ENCODE assay signal across 9 mouse cellular contexts in genomic region chr11:68485206-68485942, GRCm38 (mm10). TPM values are rescaled to one million over a fixed set of nuclear protein-coding genes. Genes with fewer than 3 reads are reported as not detected.
A peak's percentile ranks its signal among the peaks of the same experiment; 100 is the strongest.
DNase-seq lines count a peak whose midpoint lies in the region; ATAC-seq and TF ChIP-seq lines count a peak whose summit lies in the region.
"Had no signal": no experiment of that assay in that cellular context is flagged by ENCODE, and none has a peak within 500 bp of the region (broad histone marks: within the 10 kb centered on the region; RNA-seq: fewer than 3 reads in every experiment).

No protein-coding gene starts in this region.

- H3K4me3 ChIP-seq in liver, postnatal 0 days (ENCODE audit: low read depth, low read length), result no peak overlapping the region
- H3K4me3 ChIP-seq in stomach, embryonic 15.5 days (replicated peaks), result no peak overlapping the region
- H3K4me3 ChIP-seq: limb, embryonic 13.5 days had no signal

- no peak overlapping the region for H3K27ac ChIP-seq in liver, postnatal 0 days (ENCODE audit: low read depth)
- no peak overlapping the region for H3K27ac ChIP-seq in stomach, embryonic 15.5 days
- H3K27ac ChIP-seq: limb, embryonic 13.5 days had no signal

- 0 out of 2 replicates have a peak, but pooled peaks cover 3% of the 10 kb centered on the region for H3K27me3 ChIP-seq in liver, postnatal 0 days (ENCODE audit: insufficient read depth, low read length)
- no peaks in the 10 kb centered on the region for H3K27me3 ChIP-seq in stomach, embryonic 15.5 days (replicated peaks)
- H3K27me3 ChIP-seq: limb, embryonic 13.5 days had no signal

- peak; percentile 86 for TF ChIP-seq CTCF in liver, postnatal 0 days (IDR thresholded peaks at IDR 0.05; ENCODE audit: low read depth)

- no peaks in the 10 kb centered on the region for H3K4me1 ChIP-seq in liver, postnatal 0 days (ENCODE audit: insufficient read depth)
- no peaks in the 10 kb centered on the region for H3K4me1 ChIP-seq in stomach, embryonic 15.5 days

- 24% methylated on average over 8 of the region's 8 CpGs for WGBS in liver, postnatal 0 days (ENCODE audit: insufficient replicate concordance)
- WGBS in stomach, embryonic 15.5 days, result 37% methylated on average over 8 of the region's 8 CpGs

- no peak for TF ChIP-seq EP300 in liver, postnatal 0 days (IDR thresholded peaks at IDR 0.05; ENCODE audit: low read depth)

- ATAC-seq in common myeloid progenitor, adult 5-6 weeks (replicated peaks; ENCODE audit: low read depth, poor library complexity, severe bottlenecking), result peak; percentile 84
- no peak for ATAC-seq in liver, postnatal 0 days
- peak; percentile 47; the same call in 1 of the 2 replicates for ATAC-seq in stomach, embryonic 15.5 days (ENCODE audit: insufficient read depth, low FRiP score, low read depth)

- no peak overlapping the region for H3K9ac ChIP-seq in liver, postnatal 0 days (replicated peaks)
- H3K9ac ChIP-seq in stomach, embryonic 15.5 days, result no peak overlapping the region
- H3K9ac ChIP-seq: limb, embryonic 13.5 days had no signal

- H3K9me3 ChIP-seq in liver, postnatal 0 days (ENCODE audit: low read length), result no peaks in the 10 kb centered on the region
- no peaks in the 10 kb centered on the region for H3K9me3 ChIP-seq in stomach, embryonic 15.5 days

- H3K4me2 ChIP-seq in liver, postnatal 0 days (ENCODE audit: low read depth, low read length), result no peak overlapping the region
- H3K4me2 ChIP-seq in stomach, embryonic 15.5 days, result no peak overlapping the region
- H3K4me2 ChIP-seq: limb, embryonic 13.5 days had no signal

- DNase-seq in adrenal gland, postnatal 14 days, result peak; percentile 37
- no peak for DNase-seq in adrenal gland, postnatal 4 days (ENCODE audit: low spot score in 2 of 2)
- DNase-seq in right cerebral cortex, postnatal 10 days (ENCODE audit: low spot score in 2 of 2), result peak; percentile 59 to 60
- DNase-seq in right cerebral cortex, postnatal 4 days, result no peak
- DNase-seq in induced T-regulatory cell, adult 2 months (ENCODE audit: low read depth), result peak; percentile 79
- DNase-seq in liver, postnatal 0 days, result no peak

- H3K36me3 ChIP-seq in liver, postnatal 0 days (replicated peaks; ENCODE audit: insufficient read depth, low read length), result no peaks in the 10 kb centered on the region
- H3K36me3 ChIP-seq in stomach, embryonic 15.5 days, result no peaks in the 10 kb centered on the region
- H3K36me3 ChIP-seq: limb, embryonic 13.5 days had no signal

RNA-seq across cellular contexts. Expression of gene Pik3r6, which starts 17.4 kb away (rescaled TPM):
- total RNA-seq in adrenal gland, postnatal 14 days (2021), result 4.4 and 5.1 TPM in 2 replicates
- 1 to 10 TPM; 4.7 to 5.0 TPM for total RNA-seq in adrenal gland, postnatal 4 days (2021)
- 0.53 and 2.6 TPM in 2 replicates for total RNA-seq in common myeloid progenitor, adult 5-6 weeks (2017)
- 2.4 and 2.5 TPM in 2 replicates for polyA plus RNA-seq in liver, postnatal 0 days (2015; fragmentation: Nextera tagmentation; extraction: Ambion mirVana)
- 3.2 and 4.7 TPM in 2 replicates for polyA plus RNA-seq in stomach, embryonic 15.5 days (2015; fragmentation: Nextera tagmentation; extraction: Ambion mirVana)

RNA-seq across cellular contexts. Expression of gene Pik3r5, which starts 53.5 kb away (rescaled TPM):
- total RNA-seq in adrenal gland, postnatal 14 days (2021), result 0.67 and 4.2 TPM in 2 replicates
- total RNA-seq in adrenal gland, postnatal 4 days (2021), result 1 to 10 TPM in 1 of 2 experiments, under 1 TPM in 1; 0.87 to 1.1 TPM
- total RNA-seq in common myeloid progenitor, adult 5-6 weeks (2017), result 3.3 and 3.6 TPM in 2 replicates
- 0.82 and 0.86 TPM in 2 replicates for polyA plus RNA-seq in liver, postnatal 0 days (2015; fragmentation: Nextera tagmentation; extraction: Ambion mirVana)
- polyA plus RNA-seq in stomach, embryonic 15.5 days (2015; fragmentation: Nextera tagmentation; extraction: Ambion mirVana), result 0.54 and 0.76 TPM in 2 replicates

Comparison
In these comparisons a context has a peak if more than half of its experiments do, and no peak if none do; other contexts are left out.
1. DNase-seq: peak in adrenal gland, postnatal 14 days (single experiment), right cerebral cortex, postnatal 10 days (2 of 2) and induced T-regulatory cell, adult 2 months (single experiment); none in adrenal gland, postnatal 4 days (0 of 2), right cerebral cortex, postnatal 4 days (single experiment) and liver, postnatal 0 days (single experiment).